Mouse (Mus musculus): ENCODE data around the gene Evc2. TPM values are rescaled to one million over a fixed set of nuclear protein-coding genes. Genes with fewer than 3 reads are reported as not detected.
A peak's percentile ranks its signal among the peaks of the same experiment; 100 is the strongest.

Gene Evc2
- polyA plus RNA-seq (2014; fragmentation: Nextera tagmentation; extraction: Ambion mirVana), result 4.6 and 5.8 TPM in 2 replicates

DNA sequence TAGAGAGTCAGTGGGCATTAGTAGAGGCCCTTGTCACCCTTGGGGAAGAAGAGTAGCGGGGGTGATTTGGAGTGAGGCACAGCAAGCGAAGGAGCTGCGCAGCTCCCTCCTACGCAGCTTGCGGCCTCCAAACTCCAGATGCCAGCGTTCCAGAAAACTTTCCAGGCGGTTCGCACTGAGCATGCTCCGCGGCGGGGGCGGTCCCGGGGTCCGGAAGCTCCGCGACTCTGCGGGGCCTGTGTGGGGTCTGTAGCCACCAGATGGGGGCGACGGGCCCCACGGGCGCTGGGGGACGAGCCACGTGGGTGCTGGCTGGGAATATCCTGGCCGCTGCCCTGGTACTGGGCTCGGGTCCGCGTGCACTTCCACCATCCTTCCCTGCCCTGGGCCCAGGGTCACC is at the start of gene Evc2:
Evc2 (plus strand) TSS at position 212 of the 400 bp plus-strand sequence.
- peak; percentile 62 for DNase-seq (ENCODE audit: low spot score)
- peaks cover 16% of the 10 kb centered on the region for H3K4me1 ChIP-seq (replicated peaks; ENCODE audit: control insufficient read depth, insufficient read depth, low read length)
- peak; percentile 78 for ATAC-seq (ENCODE audit: low FRiP score)
- peaks cover 9% of the 10 kb centered on the region; the same call in 1 of the 2 replicates for H3K27me3 ChIP-seq (ENCODE audit: control insufficient read depth, insufficient read depth, low read length)
- H3K4me3 ChIP-seq (replicated peaks; ENCODE audit: low read length), result peak within 1 kb of the TSS; percentile 66
- H3K36me3 ChIP-seq (replicated peaks; ENCODE audit: control insufficient read depth, insufficient read depth), result no peaks in the 10 kb centered on the region
- H3K27ac ChIP-seq, result no peak within 1 kb of the TSS
- H3K4me2 ChIP-seq (replicated peaks), result peak within 1 kb of the TSS; percentile 99
- under 1% methylated on average over 23 of the region's 27 CpGs for WGBS
- no peaks in the 10 kb centered on the region for H3K9me3 ChIP-seq (ENCODE audit: control insufficient read depth, low read length)
- peak within 1 kb of the TSS; percentile 59 for H3K9ac ChIP-seq

DNA sequence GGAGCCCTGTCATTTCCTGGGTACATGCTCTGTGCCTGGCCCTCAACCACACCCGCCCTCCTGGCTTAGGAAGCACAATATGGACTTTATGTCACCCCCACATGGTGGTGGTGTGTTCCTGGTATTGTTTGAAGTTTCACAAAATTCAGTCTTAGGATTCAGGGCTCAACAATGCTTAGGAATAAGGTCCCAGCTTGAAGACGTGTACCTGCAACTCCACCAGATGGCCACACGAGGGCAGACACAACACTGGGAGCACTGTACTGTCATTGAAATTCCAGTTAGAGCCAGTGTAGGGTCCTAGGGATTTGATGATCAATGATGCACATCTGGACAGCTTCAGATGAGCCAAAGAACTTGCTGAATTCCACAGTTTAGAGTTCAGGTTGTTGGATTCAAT is 49.1 kb upstream of the Evc2 start:
- no peaks in the 10 kb centered on the region for H3K9me3 ChIP-seq (ENCODE audit: control insufficient read depth, low read length)
- 20% methylated on average over 3 of the region's 3 CpGs for WGBS
- H3K4me2 ChIP-seq (replicated peaks), result no peak overlapping the region
- peak; percentile 32; the same call in 1 of the 2 replicates for ATAC-seq (ENCODE audit: low FRiP score)
- H3K4me3 ChIP-seq (replicated peaks; ENCODE audit: low read length), result no peak overlapping the region
- no peak overlapping the region for H3K27ac ChIP-seq
- peak; percentile 79 for DNase-seq (ENCODE audit: low spot score)
- H3K36me3 ChIP-seq (replicated peaks; ENCODE audit: control insufficient read depth, insufficient read depth), result peaks cover 87% of the 10 kb centered on the region
- no peak overlapping the region for H3K9ac ChIP-seq
- H3K27me3 ChIP-seq (ENCODE audit: control insufficient read depth, insufficient read depth, low read length), result no peaks in the 10 kb centered on the region
- H3K4me1 ChIP-seq (replicated peaks; ENCODE audit: control insufficient read depth, insufficient read depth, low read length), result no peaks in the 10 kb centered on the region

DNA sequence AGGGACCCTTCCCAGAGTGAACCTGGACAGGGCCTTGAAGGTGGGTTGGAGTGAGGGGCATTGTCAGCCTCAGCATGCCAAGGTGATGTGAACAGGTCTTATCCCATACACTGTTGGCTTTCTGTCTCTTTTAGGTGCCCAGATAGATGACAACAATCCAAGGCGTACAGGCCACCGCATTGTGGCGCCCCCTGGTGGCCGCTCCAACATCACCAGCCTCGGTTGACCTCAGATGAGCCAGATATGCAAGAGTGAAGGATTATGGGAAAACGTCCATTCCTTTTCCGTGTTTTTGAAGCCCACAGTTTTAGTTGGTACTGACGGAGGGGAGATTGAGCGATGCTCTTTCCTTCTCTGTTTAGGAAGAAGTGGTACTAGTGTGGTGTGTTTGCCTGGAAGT is 47.3 kb upstream of the Evc2 start:
- DNase-seq (ENCODE audit: low spot score) (no peak), ATAC-seq (ENCODE audit: low FRiP score) (no peak)
- Histone ChIP-seq H3K4me1 (replicated peaks; ENCODE audit: control insufficient read depth, insufficient read depth, low read length) (no peaks in the 10 kb centered on the region), H3K27ac (no peak overlapping the region), H3K4me3 (replicated peaks; ENCODE audit: low read length) (no peak overlapping the region), H3K36me3 (replicated peaks; ENCODE audit: control insufficient read depth, insufficient read depth) (peaks cover 70% of the 10 kb centered on the region), H3K9ac (no peak overlapping the region), H3K9me3 (ENCODE audit: control insufficient read depth, low read length) (no peaks in the 10 kb centered on the region), H3K27me3 (ENCODE audit: control insufficient read depth, insufficient read depth, low read length) (no peaks in the 10 kb centered on the region), H3K4me2 (replicated peaks) (no peak overlapping the region)
- 73% methylated on average over 9 of the region's 9 CpGs for WGBS

DNA sequence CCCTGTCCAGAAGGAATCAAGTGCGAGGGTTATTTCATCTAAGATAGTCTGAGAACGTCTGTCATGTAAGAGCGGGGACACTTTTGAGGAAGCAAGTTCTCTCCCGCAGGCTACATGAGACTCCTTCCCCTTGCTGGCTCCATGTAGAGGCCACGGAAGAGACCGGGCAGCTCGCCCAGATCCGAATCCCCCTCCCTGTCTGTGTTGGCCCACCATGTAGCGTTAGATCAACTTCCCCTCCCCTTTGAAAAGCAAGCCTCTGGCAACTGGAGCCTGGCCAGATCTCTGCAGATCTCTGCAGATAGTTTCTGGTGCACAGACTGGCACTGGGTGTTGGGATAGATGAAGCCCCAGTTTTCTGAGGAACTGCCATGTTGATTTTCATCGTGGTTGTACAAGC is 41.6 kb upstream of the Evc2 start:
- H3K27me3 ChIP-seq (ENCODE audit: control insufficient read depth, insufficient read depth, low read length), result no peaks in the 10 kb centered on the region
- WGBS, result 67% methylated on average over 10 of the region's 10 CpGs
- peak; percentile 51 for DNase-seq (ENCODE audit: low spot score)
- no peak overlapping the region for H3K4me3 ChIP-seq (replicated peaks; ENCODE audit: low read length)
- 0 out of 2 replicates have a peak, but pooled peaks have one; percentile 26 for ATAC-seq (ENCODE audit: low FRiP score)
- no peak overlapping the region for H3K27ac ChIP-seq
- no peak overlapping the region for H3K4me2 ChIP-seq (replicated peaks)
- no peak overlapping the region for H3K9ac ChIP-seq
- peaks cover 13% of the 10 kb centered on the region for H3K36me3 ChIP-seq (replicated peaks; ENCODE audit: control insufficient read depth, insufficient read depth)
- H3K4me1 ChIP-seq (replicated peaks; ENCODE audit: control insufficient read depth, insufficient read depth, low read length), result no peaks in the 10 kb centered on the region
- no peaks in the 10 kb centered on the region for H3K9me3 ChIP-seq (ENCODE audit: control insufficient read depth, low read length)

DNA sequence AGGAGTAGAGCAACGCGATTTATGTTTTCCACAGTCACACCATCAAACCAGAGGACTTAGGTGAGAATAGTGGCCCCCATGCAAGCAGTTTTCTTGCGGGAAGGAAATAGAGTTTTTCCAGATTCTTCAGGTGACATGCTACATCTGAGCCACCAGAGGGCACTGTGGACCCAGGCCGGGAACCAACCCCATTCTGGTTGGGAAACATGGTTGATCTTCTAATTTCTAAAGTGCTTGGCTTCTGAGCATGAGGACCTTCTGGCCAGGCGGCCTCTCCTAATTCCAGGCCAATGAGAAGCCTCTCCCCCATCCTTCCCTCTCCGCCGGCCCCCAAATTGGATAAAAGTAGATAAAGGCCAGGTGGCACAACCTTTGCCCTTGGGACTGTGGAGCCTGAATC is 39.9 kb upstream of the Evc2 start:
- DNase-seq (ENCODE audit: low spot score) (peak; percentile 77), ATAC-seq (ENCODE audit: low FRiP score) (no peak)
- Histone ChIP-seq H3K27ac (no peak overlapping the region), H3K9ac (no peak overlapping the region), H3K4me1 (replicated peaks; ENCODE audit: control insufficient read depth, insufficient read depth, low read length) (no peaks in the 10 kb centered on the region), H3K27me3 (ENCODE audit: control insufficient read depth, insufficient read depth, low read length) (no peaks in the 10 kb centered on the region), H3K36me3 (replicated peaks; ENCODE audit: control insufficient read depth, insufficient read depth) (no peaks in the 10 kb centered on the region), H3K4me3 (replicated peaks; ENCODE audit: low read length) (no peak overlapping the region), H3K9me3 (ENCODE audit: control insufficient read depth, low read length) (no peaks in the 10 kb centered on the region), H3K4me2 (replicated peaks) (no peak overlapping the region)
- 34% methylated on average over 7 of the region's 7 CpGs for WGBS

DNA sequence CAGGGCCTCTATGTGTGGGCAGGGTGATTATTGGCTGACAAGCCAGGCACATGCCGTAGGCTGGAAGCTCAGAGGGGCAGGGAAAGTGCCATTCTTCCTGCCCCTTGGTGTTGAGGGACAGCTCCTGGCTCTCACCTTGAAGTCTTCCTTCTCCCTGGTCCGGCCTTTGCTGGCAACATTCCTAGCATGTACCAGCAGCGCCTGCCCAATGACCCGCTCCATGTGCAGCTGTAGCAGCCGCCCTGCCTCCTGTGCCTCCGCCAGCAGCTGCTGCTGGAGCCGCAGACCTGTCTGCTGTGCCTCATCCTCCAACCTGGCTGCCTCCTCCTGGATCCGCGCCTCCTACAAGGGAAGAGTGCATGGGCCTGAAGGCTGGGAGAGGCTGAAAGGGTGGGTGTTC is 28.3 kb upstream of the Evc2 start:
- 89% methylated on average over 9 of the region's 9 CpGs for WGBS
- no peaks in the 10 kb centered on the region for H3K4me1 ChIP-seq (replicated peaks; ENCODE audit: control insufficient read depth, insufficient read depth, low read length)
- H3K27me3 ChIP-seq (ENCODE audit: control insufficient read depth, insufficient read depth, low read length), result no peaks in the 10 kb centered on the region
- H3K27ac ChIP-seq, result no peak overlapping the region
- no peak overlapping the region for H3K9ac ChIP-seq
- DNase-seq (ENCODE audit: low spot score) (no peak), ATAC-seq (ENCODE audit: low FRiP score) (no peak)
- H3K4me2 ChIP-seq (replicated peaks), result no peak overlapping the region
- 0 out of 2 replicates have a peak, but pooled peaks cover 11% of the 10 kb centered on the region for H3K36me3 ChIP-seq (replicated peaks; ENCODE audit: control insufficient read depth, insufficient read depth)
- peaks cover 7% of the 10 kb centered on the region; the same call in 1 of the 2 replicates for H3K9me3 ChIP-seq (ENCODE audit: control insufficient read depth, low read length)
- H3K4me3 ChIP-seq (replicated peaks; ENCODE audit: low read length), result no peak overlapping the region

DNA sequence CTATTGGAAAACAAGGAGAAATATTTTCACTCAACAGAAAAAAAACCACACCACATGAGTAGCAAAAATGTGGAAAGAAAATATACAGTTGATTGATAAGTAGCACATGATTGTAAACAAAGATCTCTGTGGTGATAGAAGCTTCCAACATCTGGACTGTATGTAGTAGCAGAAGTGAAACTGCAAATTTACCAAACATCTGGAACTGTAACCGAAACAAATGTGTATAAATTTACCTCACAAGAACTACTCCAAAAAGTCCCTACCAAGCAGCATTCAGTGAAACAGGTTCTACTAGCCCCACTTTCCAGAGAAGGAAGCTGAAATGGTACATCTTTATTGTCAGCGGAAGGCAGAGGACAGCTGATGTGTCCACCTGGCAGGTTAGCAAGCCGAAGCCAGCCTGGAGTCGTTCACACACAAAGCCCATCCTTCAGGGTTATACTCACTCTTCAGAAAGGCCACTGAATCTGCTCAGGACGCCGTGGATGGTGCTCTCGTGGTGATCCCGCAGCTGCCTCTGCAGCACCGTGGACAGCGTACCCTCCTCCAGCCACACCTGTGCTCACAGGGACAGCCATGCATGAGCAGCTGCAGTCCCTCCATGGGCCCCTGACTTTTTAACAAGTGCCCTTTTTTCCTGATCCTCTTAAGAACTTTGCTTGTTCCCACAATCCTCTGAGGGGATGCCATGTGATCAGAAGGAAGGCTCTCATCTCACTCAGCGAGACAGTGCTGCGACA is 25.1 kb upstream of the Evc2 start:
- H3K4me2 ChIP-seq (replicated peaks), result no peak overlapping the region
- WGBS, result 92% methylated on average over 12 of the region's 12 CpGs
- no peaks in the 10 kb centered on the region for H3K4me1 ChIP-seq (replicated peaks; ENCODE audit: control insufficient read depth, insufficient read depth, low read length)
- H3K36me3 ChIP-seq (replicated peaks; ENCODE audit: control insufficient read depth, insufficient read depth), result peaks cover 23% of the 10 kb centered on the region; the same call in 1 of the 2 replicates
- H3K9me3 ChIP-seq (ENCODE audit: control insufficient read depth, low read length), result peaks cover 20% of the 10 kb centered on the region
- no peak overlapping the region for H3K4me3 ChIP-seq (replicated peaks; ENCODE audit: low read length)
- DNase-seq (ENCODE audit: low spot score), result no peak
- H3K27me3 ChIP-seq (ENCODE audit: control insufficient read depth, insufficient read depth, low read length), result no peaks in the 10 kb centered on the region
- no peak overlapping the region for H3K27ac ChIP-seq
- H3K9ac ChIP-seq, result no peak overlapping the region
- ATAC-seq (ENCODE audit: low FRiP score), result no peak

DNA sequence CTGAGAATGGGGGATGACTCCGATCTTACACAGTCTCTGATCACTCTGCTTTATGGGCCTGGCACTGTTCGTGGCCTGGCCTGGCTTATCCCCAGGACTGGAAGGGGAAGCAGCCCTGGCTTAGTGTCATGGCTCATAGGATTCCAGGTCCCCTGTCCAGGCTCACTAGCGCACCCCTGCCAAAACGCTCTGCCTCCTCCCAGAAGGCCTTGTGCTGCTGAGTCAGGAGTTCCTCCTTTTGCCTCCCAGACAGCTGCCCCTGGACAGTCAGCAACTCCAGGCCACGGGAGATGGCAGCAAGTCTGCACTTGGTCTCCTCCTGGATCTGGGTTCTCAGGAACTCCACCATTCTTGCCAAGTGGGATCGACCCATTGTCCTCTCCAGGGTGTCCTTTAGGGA is 19.6 kb upstream of the Evc2 start:
- 91% methylated on average over 6 of the region's 6 CpGs for WGBS
- no peak overlapping the region for H3K9ac ChIP-seq
- no peak overlapping the region for H3K4me3 ChIP-seq (replicated peaks; ENCODE audit: low read length)
- H3K27me3 ChIP-seq (ENCODE audit: control insufficient read depth, insufficient read depth, low read length), result no peaks in the 10 kb centered on the region
- ATAC-seq (ENCODE audit: low FRiP score), result no peak
- DNase-seq (ENCODE audit: low spot score), result no peak
- no peaks in the 10 kb centered on the region for H3K4me1 ChIP-seq (replicated peaks; ENCODE audit: control insufficient read depth, insufficient read depth, low read length)
- H3K27ac ChIP-seq, result no peak overlapping the region
- peaks cover 23% of the 10 kb centered on the region; the same call in 1 of the 2 replicates for H3K36me3 ChIP-seq (replicated peaks; ENCODE audit: control insufficient read depth, insufficient read depth)
- H3K4me2 ChIP-seq (replicated peaks), result no peak overlapping the region
- H3K9me3 ChIP-seq (ENCODE audit: control insufficient read depth, low read length), result peaks cover 20% of the 10 kb centered on the region

DNA sequence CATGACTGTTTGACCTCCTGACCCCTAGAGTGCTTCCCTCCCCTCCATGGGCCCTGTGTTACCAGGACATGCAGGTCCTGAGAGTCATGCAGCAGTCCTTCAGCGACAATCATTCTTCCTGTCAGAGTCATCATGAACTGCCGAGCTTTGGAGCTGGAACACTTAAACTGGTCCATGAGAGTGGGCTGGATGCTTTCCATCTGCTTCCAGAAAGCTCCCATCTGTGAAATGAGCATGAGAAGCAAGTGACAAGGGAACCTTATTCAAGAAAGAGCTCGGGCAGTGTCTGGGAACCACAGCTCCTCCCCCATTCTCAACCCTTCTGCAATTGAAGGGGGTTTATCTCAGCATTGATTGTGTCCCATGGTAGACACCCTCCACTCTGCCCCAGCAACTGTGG is 18.1 kb upstream of the Evc2 start:
- Histone ChIP-seq H3K9me3 (ENCODE audit: control insufficient read depth, low read length) (peaks cover 12% of the 10 kb centered on the region), H3K4me2 (replicated peaks) (no peak overlapping the region), H3K9ac (no peak overlapping the region), H3K4me3 (replicated peaks; ENCODE audit: low read length) (no peak overlapping the region), H3K4me1 (replicated peaks; ENCODE audit: control insufficient read depth, insufficient read depth, low read length) (no peaks in the 10 kb centered on the region), H3K27me3 (ENCODE audit: control insufficient read depth, insufficient read depth, low read length) (no peaks in the 10 kb centered on the region), H3K27ac (no peak overlapping the region), H3K36me3 (replicated peaks; ENCODE audit: control insufficient read depth, insufficient read depth) (peaks cover 10% of the 10 kb centered on the region; the same call in 1 of the 2 replicates)
- WGBS, result 73% methylated on average over 3 of the region's 3 CpGs
- ATAC-seq (ENCODE audit: low FRiP score), result no peak
- DNase-seq (ENCODE audit: low spot score), result no peak
